Mouse (Mus musculus) thymus, postnatal 0 days (tissue): ENCODE results near the gene Dach1. TPM values are rescaled to one million over a fixed set of nuclear protein-coding genes. Genes with fewer than 3 reads are reported as not detected.

Experiments used
- DNase-seq: peaks from one replicate; pipeline ENCODE4 v3.0.0-alpha.2; 2015; ENCODE audit warnings: low spot score
- polyA plus RNA-seq: library from polyadenylated mRNA; unstranded; fragments of >200 nt; fragmentation: Nextera tagmentation; extraction: Ambion mirVana; gene quantifications from 2 replicates; pipeline ENCODE4 v1.2.1, GENCODE M21; 2015

Gene Dach1
- polyA plus RNA-seq, 1 experiment from 2014 or later: 0.38 TPM

GRCm38 (mm10) chr14:97857276-97857675 is 312.3 kb downstream of the Dach1 start:
- no peak for DNase-seq

- DNase-seq: no peak
These were observed 314.2 kb downstream of the Dach1 start for GRCm38 (mm10) chr14:97855345-97855744.

DNA sequence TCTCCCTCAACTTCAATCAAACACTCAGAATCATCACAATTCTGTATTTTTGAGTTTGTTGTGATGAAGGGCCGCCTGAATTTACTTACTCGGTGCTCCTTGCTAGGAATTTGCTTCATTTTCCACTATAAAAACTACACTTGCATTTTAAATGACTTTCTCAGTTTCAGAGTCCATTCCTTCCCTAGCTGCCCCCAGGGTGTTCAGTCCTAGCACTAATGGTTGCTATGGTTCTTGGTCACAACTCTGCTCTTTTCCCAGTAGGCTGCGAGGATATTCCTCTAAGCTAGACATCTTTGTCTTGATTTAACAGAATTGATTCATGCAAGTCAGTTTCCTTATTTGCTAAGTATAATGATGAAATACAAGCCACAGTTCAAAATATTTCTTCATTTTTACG is 319.1 kb downstream of the Dach1 start:
- no peak for DNase-seq

GRCm38 (mm10) chr14:97847641-97848040 is 321.9 kb downstream of the Dach1 start:
- DNase-seq: no peak

GRCm38 (mm10) chr14:97839275-97839674 is 330.3 kb downstream of the Dach1 start:
- DNase-seq: no peak

DNA sequence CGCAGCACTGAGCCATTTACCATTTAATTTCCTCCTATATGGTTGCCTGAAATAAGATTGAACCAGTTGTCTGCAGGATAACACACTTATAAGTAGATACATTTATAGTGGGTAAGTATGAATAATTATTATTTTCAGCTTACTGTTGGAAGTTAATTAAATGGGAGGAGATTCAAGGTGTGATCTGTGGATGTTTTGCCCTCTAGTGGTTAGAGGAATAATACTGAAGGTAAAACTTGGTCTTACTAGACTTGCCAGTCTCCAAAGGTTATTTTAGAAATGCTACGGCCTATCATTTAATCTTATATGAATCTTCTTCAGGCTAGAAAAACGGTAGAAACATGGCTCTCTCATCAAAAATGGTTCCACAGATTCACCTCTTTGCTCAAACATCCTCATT is 339.7 kb downstream of the Dach1 start:
- DNase-seq: no peak

- DNase-seq: no peak
These were observed 354.9 kb downstream of the Dach1 start for GRCm38 (mm10) chr14:97814555-97815175.

- DNase-seq: no peak
These were observed 356.0 kb downstream of the Dach1 start for GRCm38 (mm10) chr14:97813557-97813956.

DNA sequence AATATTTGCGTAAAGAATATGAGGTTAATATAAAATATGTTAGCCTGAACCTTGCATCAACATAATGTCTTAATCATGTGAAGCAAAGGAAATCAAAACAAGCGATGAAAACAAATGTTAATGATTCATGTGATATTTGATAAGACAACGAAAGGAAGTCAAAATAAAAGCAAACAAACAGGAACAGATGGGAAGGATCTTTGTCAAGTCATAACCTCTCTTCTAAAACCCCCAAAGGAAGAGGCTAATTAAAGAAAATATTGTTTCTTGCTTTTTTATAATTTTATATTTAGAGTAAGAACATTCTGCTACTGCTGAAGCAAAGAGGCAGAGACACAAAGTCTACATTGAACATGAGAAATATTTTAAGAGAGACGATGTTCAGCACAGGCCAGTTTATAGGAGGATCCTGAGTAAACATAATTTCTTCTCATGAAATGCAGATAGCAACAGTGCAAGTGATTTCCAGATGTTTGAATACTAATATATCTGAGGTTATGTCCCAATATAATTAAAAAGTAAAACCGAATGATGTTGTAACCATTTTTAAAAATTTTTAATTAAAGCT is 374.1 kb downstream of the Dach1 start:
- DNase-seq: no peak

DNA sequence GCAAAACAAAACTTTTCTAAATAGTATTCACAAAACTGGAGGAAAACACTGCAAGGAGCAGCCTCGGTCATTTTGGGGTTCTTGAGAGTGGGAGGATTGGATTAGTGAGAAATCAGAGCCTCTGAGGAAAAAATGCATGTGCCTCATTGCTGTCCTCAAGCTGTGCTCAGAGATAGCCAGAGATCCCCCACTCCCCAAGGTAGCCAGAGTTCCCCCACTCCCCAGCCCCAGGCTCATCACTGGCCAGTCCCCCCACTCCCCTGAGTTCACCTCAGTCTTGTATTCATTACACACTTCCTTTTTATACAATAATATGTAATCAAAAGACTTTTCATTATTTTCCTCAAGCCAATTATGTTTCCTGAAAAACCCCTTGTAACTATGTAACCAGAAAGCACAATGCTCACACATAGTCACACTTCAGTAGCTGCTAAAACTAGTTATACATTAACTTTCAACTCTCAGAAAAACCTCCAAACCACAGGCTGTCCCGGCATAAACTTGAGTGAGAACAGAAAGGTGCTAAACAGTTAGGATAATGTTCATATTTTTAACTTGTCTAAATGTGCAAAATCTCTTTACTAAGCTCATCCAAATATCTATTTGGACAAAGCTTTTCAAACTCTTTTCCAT is 395.3 kb downstream of the Dach1 start:
- DNase-seq: no peak

- DNase-seq: no peak
These were observed 415.2 kb downstream of the Dach1 start for GRCm38 (mm10) chr14:97754400-97754799.

DNA sequence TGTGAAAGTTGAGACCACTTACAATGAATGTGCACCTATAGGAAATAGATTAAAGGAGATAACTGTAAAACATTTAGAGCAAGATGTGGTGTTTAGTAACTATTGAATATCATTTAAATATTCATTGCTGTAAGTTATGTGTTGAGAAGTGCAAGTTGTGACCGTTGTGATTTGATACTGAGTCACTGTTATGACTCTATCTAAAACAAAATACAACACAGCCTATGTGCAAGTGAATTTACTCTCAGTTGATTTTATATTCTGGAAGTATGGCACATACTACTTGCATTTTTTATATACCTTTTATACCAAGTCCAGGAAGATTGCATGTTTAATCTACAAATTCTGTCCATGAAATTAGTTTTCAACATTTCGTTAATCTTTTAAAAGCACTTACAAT is 415.6 kb downstream of the Dach1 start:
- no peak for DNase-seq

- DNase-seq: no peak
These were observed 426.3 kb downstream of the Dach1 start for GRCm38 (mm10) chr14:97743252-97743651.

DNA sequence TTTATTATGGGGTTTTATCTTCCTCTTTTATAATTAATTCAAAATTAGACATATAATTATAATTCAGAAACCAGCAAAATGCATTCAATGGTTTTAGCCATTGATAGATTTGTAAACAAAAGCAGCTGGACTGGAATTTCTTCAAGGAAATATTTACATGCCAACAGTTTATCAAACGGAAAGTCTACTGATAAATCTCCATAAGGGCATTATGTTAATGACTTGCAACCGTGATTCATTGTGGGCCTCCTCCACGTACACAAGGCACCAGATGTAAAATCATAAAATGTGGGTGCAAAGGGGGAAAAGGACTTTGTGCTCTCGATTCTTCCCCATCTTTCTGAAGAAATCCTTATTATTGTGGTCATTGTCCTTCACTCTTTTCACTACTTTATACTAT is 426.8 kb downstream of the Dach1 start:
- DNase-seq: no peak
